Mouse (Mus musculus) bone marrow, adult 2 months (tissue): Measurements from ENCODE around the gene Prkch.

Experiments
- CTCF ChIP-seq: fragments of 200-500 bp; IDR thresholded peaks from 2 replicates; pipeline ENCODE4 v1.5.1; 2011; ENCODE audit warnings: low read length, control low read depth; ENCODE audit not compliant: control insufficient read depth, insufficient read depth
- POLR2A ChIP-seq: fragments of 200-500 bp; IDR thresholded peaks from 2 replicates; pipeline ENCODE4 v1.6.1; 2011; ENCODE audit warnings: low read depth, mild to moderate bottlenecking, control low read depth, low read length, borderline replicate concordance; ENCODE audit not compliant: control insufficient read depth

DNA sequence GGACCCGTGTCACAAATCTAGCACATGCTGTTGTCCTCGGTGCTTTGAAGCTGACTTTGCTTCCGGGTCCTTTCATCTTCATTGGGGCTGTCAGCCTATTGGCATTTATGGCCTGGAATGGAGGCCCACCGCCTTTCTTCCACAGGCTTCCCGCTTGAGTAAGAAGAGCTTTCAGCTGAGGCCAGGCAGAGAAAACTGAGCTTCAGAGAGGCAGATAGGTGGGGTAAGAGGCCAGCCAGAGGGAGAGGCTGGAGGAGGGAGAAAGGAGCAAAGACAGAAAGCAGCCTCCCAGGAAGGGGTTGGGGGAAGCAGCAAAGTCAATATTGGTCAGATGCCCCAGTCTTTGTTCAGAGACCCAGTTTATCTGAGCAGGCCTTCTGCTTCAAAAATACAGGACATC, 123.9 kb downstream of the Prkch start:
- TF ChIP-seq POLR2A (no peak), CTCF (no peak)
